Mouse (Mus musculus): Measurements from ENCODE around the gene Gm17174. TPM values are rescaled to one million over a fixed set of nuclear protein-coding genes. Genes with fewer than 3 reads are reported as not detected.
"Not testable (repeated sequence)": the region's sequence is repeated elsewhere in the genome, so short reads cannot be mapped to it uniquely, and the experiment has no call there.

The Gm17174 gene
- polyA plus RNA-seq (2012; rRNA removed) = not detected in 2 replicates

DNA sequence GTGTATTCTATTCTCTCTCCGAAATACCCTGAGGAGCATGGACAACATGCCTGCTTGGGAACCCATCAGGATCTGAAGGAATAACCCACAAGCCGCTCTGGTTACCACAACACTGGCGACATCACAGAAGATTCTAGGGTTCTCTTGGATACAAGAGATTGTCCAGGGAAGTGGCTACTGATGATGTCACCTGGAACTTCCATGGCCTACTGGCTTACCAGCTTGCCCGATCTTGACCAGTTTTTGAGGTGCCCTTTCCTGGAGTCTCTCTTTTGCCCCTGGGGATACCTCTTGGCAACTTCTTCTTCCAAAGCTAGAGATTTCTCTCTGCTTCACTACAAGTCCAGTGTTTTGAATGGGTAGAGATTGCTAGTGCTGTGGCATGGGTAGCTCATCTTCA lies at the start of gene Gm17174:
Gm17174 (minus strand) TSS at position 101 of the 400 bp plus-strand sequence.
- not testable (repeated sequence) for H3K4me3 ChIP-seq (ENCODE audit: extremely low read depth, insufficient read depth, insufficient read length); H3K4me1 ChIP-seq (ENCODE audit: control insufficient read depth, insufficient read depth, insufficient read length); H3K27me3 ChIP-seq (ENCODE audit: control insufficient read depth, insufficient read depth, low read length); H3K36me3 ChIP-seq (ENCODE audit: control insufficient read depth, insufficient read depth, low read length); DNase-seq (ENCODE audit: low read depth in 1 of 2, low spot score in 2 of 2); H3K27ac ChIP-seq (ENCODE audit: insufficient read depth, low read length)
- WGBS = 87% methylated on average over 4 of the region's 4 CpGs

GRCm38 (mm10) chr14:51635566-51635965 lies 43.6 kb upstream of the Gm17174 start, which contains the start of gene Gm4181:
TSS of gene Gm4181 (minus strand) at chr14:51635666.
- not testable (repeated sequence) for H3K4me1 ChIP-seq (ENCODE audit: control insufficient read depth, insufficient read depth, insufficient read length); H3K36me3 ChIP-seq (ENCODE audit: control insufficient read depth, insufficient read depth, low read length); H3K27ac ChIP-seq (ENCODE audit: insufficient read depth, low read length); H3K4me3 ChIP-seq (ENCODE audit: extremely low read depth, insufficient read depth, insufficient read length); H3K27me3 ChIP-seq (ENCODE audit: control insufficient read depth, insufficient read depth, low read length); DNase-seq (ENCODE audit: low read depth in 1 of 2, low spot score in 2 of 2)
- 100% methylated on average over 1 of the region's 1 CpGs for WGBS

DNA sequence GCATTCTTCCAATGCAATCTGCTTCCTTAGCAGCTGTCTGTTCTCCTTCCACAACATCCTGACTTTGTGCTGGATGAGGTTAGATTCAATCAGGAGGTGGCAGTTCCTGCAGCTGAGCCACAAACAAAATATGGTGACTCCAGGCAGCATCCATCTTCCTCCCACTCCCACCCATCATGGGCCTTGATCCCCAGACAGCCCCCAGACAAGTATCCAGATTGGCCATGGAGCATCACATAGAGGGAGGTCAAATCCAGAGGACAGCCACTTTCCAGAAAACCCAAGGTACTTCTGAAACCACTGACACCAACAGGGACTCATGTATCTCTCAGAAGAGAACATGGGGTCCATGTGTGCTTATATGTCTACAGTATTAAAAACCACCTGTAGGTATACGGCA lies 40.5 kb upstream of the Gm17174 start:
- H3K27ac ChIP-seq (ENCODE audit: insufficient read depth, low read length); H3K36me3 ChIP-seq (ENCODE audit: control insufficient read depth, insufficient read depth, low read length); H3K27me3 ChIP-seq (ENCODE audit: control insufficient read depth, insufficient read depth, low read length); H3K4me1 ChIP-seq (ENCODE audit: control insufficient read depth, insufficient read depth, insufficient read length); H3K4me3 ChIP-seq (ENCODE audit: extremely low read depth, insufficient read depth, insufficient read length): not testable (repeated sequence)
- 91% methylated on average over 1 of the region's 1 CpGs for WGBS
- DNase-seq (ENCODE audit: low read depth in 1 of 2, low spot score in 2 of 2) = peak in 1 of 2 experiments; percentile 8

- Histone ChIP-seq H3K4me1 (ENCODE audit: control insufficient read depth, insufficient read depth, insufficient read length) (no peaks in the 10 kb centered on the region), H3K4me3 (ENCODE audit: extremely low read depth, insufficient read depth, insufficient read length) (no peak within 1 kb of the TSS)
Observed at GRCm38 (mm10) chr14:51611210-51611609, 19.3 kb upstream of the Gm17174 start, which contains the start of gene Gm17078. TSS of gene Gm17078 (minus strand) at chr14:51611310.

DNA sequence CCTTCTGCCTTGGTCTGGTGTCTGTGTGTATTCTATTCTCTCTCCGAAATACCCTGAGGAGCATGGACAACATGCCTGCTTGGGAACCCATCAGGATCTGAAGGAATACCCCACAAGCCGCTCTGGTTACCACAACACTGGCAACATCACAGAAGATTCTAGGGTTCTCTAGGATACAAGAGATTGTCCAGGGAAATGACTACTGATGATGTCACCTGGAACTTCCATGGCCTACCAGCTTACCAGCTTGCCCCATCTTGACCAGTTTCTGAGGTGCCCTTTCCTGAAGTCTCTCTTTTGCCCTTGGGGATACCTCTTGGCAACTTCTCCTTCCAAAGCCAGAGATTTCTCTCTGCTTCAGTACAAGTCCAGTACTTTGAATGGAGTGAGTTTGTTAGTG lies 18.0 kb downstream of the Gm17174 start, which contains the start of gene Gm17175:
Gm17175 (minus strand) TSS at position 101 of the 400 bp plus-strand sequence.
- WGBS = 91% methylated on average over 2 of the region's 2 CpGs
- not testable (repeated sequence) for H3K36me3 ChIP-seq (ENCODE audit: control insufficient read depth, insufficient read depth, low read length); H3K4me1 ChIP-seq (ENCODE audit: control insufficient read depth, insufficient read depth, insufficient read length); H3K27me3 ChIP-seq (ENCODE audit: control insufficient read depth, insufficient read depth, low read length); H3K27ac ChIP-seq (ENCODE audit: insufficient read depth, low read length); DNase-seq (ENCODE audit: low read depth in 1 of 2, low spot score in 2 of 2); H3K4me3 ChIP-seq (ENCODE audit: extremely low read depth, insufficient read depth, insufficient read length)

More at GRCm38 (mm10) chr14:51611210-51611609, 19.3 kb upstream of the Gm17174 start, which contains the start of gene Gm17078:
- H3K27me3 ChIP-seq (ENCODE audit: control insufficient read depth, insufficient read depth, low read length) = no peaks in the 10 kb centered on the region
- WGBS = 81% methylated on average over 1 of the region's 1 CpGs
- no peak for DNase-seq (ENCODE audit: low read depth in 1 of 2, low spot score in 2 of 2)
- no peaks in the 10 kb centered on the region for H3K36me3 ChIP-seq (ENCODE audit: control insufficient read depth, insufficient read depth, low read length)
- H3K27ac ChIP-seq (ENCODE audit: insufficient read depth, low read length) = no peak within 1 kb of the TSS
- TF ChIP-seq POLR2A (IDR thresholded peaks at IDR 0.05; ENCODE audit: low read depth, low read length) = no peak

DNA sequence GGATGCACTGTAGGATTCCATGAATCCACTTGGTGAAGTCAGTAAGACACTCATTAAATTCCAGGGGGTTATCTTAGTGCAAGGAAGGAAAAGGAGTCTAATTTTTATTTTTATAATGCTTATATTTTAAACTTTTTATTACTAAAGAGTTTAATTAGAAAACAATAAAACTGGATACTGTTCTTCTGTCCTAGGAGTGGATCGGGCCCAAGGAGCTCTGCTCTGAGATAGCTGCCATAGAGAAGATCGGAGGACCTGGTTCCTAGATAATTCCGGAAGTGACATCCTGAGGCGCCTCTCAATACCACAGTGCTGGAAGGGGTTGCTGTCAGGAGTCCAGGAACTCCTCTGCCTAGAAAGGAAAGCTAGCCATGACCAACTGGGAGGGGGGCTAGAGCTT lies 39.4 kb downstream of the Gm17174 start, which contains the start of gene Gm5622:
Gm5622 (plus strand) TSS at position 301 of the 400 bp plus-strand sequence.
- no peaks in the 10 kb centered on the region for H3K4me1 ChIP-seq (ENCODE audit: control insufficient read depth, insufficient read depth, insufficient read length)
- DNase-seq (ENCODE audit: low read depth in 1 of 2, low spot score in 2 of 2) = no peak
- 93% methylated on average over 4 of the region's 4 CpGs for WGBS
- H3K4me3 ChIP-seq (ENCODE audit: extremely low read depth, insufficient read depth, insufficient read length) = no peak within 1 kb of the TSS
- H3K27ac ChIP-seq (ENCODE audit: insufficient read depth, low read length) = no peak within 1 kb of the TSS
- no peak for TF ChIP-seq POLR2A (IDR thresholded peaks at IDR 0.05; ENCODE audit: low read depth, low read length)
- no peak for TF ChIP-seq CTCF (IDR thresholded peaks at IDR 0.05; ENCODE audit: extremely low read depth, insufficient read depth, insufficient read length, insufficient replicate concordance)
- H3K27me3 ChIP-seq (ENCODE audit: control insufficient read depth, insufficient read depth, low read length) = no peaks in the 10 kb centered on the region
- H3K36me3 ChIP-seq (ENCODE audit: control insufficient read depth, insufficient read depth, low read length) = no peaks in the 10 kb centered on the region

Other genes starting within 250 kb of the Gm17174 start
- not detected in 2 replicates for gene Gm7247, start 230.4 kb downstream of the Gm17174 start, polyA plus RNA-seq (2012; rRNA removed)
- gene Vmn2r88, start 181.3 kb downstream of the Gm17174 start, polyA plus RNA-seq (2012; rRNA removed) = not detected in 2 replicates
- gene Vmn2r89, start 140.3 kb downstream of the Gm17174 start, polyA plus RNA-seq (2012; rRNA removed) = not detected in 2 replicates
- not detected in 2 replicates for gene Gm5622, start 39.3 kb downstream of the Gm17174 start, polyA plus RNA-seq (2012; rRNA removed)
- not detected in 2 replicates for gene Gm17175, start 18.1 kb downstream of the Gm17174 start, polyA plus RNA-seq (2012; rRNA removed)
- gene Gm17078, start 19.2 kb upstream of the Gm17174 start, polyA plus RNA-seq (2012; rRNA removed) = not detected in 2 replicates
- not detected in 2 replicates for gene Gm4181, start 43.5 kb upstream of the Gm17174 start, polyA plus RNA-seq (2012; rRNA removed)
- not detected in 2 replicates for gene Gm17079, start 103.3 kb upstream of the Gm17174 start, polyA plus RNA-seq (2012; rRNA removed)
- gene Gm5800, start 125.0 kb upstream of the Gm17174 start, polyA plus RNA-seq (2012; rRNA removed) = not detected in 2 replicates
- gene Ang4, start 181.5 kb upstream of the Gm17174 start, polyA plus RNA-seq (2012; rRNA removed) = not detected in 2 replicates
- gene AY358078, start 207.9 kb upstream of the Gm17174 start, polyA plus RNA-seq (2012; rRNA removed) = not detected in 2 replicates